Mouse (Mus musculus) spleen, postnatal 4 days (tissue): ENCODE measurements around the gene Cobl.

Experiments used
- DNase-seq, 2 experiments: peaks; one replicate each; pipeline ENCODE4 v3.0.0; 2022; ENCODE audit warnings: low spot score in 2 of 2

Cobl gene

GRCm38 (mm10) chr11:12464181-12465162, at the start of gene Cobl:
TSS of gene Cobl (minus strand) at chr11:12464960.
- DNase-seq: no peak

- no peak for DNase-seq
Observed at GRCm38 (mm10) chr11:12513796-12514195, 49.0 kb upstream of the Cobl start.

- DNase-seq: no peak
Observed at GRCm38 (mm10) chr11:12506371-12506890, 41.7 kb upstream of the Cobl start.

- DNase-seq: no peak
Observed at GRCm38 (mm10) chr11:12503756-12504155, 39.0 kb upstream of the Cobl start.

GRCm38 (mm10) chr11:12501721-12502120, 37.0 kb upstream of the Cobl start:
- no peak for DNase-seq

- no peak for DNase-seq
Observed at GRCm38 (mm10) chr11:12493791-12494190, 29.0 kb upstream of the Cobl start.

GRCm38 (mm10) chr11:12479856-12480403, 15.2 kb upstream of the Cobl start:
- DNase-seq: no peak

GRCm38 (mm10) chr11:12474299-12474935, 9.7 kb upstream of the Cobl start:
- DNase-seq: no peak

GRCm38 (mm10) chr11:12473625-12474298, 9.0 kb upstream of the Cobl start:
- DNase-seq: no peak

GRCm38 (mm10) chr11:12469638-12470037, 4.9 kb upstream of the Cobl start:
- no peak for DNase-seq

- DNase-seq: no peak
Observed at GRCm38 (mm10) chr11:12468661-12469060, 3.9 kb upstream of the Cobl start.

- DNase-seq: no peak
Observed at GRCm38 (mm10) chr11:12467836-12468235, 3.1 kb upstream of the Cobl start.

GRCm38 (mm10) chr11:12467217-12467616, 2.5 kb upstream of the Cobl start:
- DNase-seq: no peak

GRCm38 (mm10) chr11:12466606-12467005, 1.8 kb upstream of the Cobl start:
- DNase-seq: no peak

- DNase-seq: no peak
Observed at GRCm38 (mm10) chr11:12465229-12465628, 469 bp upstream of the Cobl start.

GRCm38 (mm10) chr11:12463615-12464170, 1.1 kb downstream of the Cobl start:
- DNase-seq: no peak

- DNase-seq: no peak
Observed at GRCm38 (mm10) chr11:12459781-12460581, 4.8 kb downstream of the Cobl start.

- DNase-seq: no peak
Observed at GRCm38 (mm10) chr11:12458814-12459213, 5.9 kb downstream of the Cobl start.

- DNase-seq: no peak
Observed at GRCm38 (mm10) chr11:12458392-12458791, 6.4 kb downstream of the Cobl start.

- DNase-seq: no peak
Observed at GRCm38 (mm10) chr11:12448101-12448500, 16.7 kb downstream of the Cobl start.

GRCm38 (mm10) chr11:12445222-12445621, 19.5 kb downstream of the Cobl start:
- no peak for DNase-seq
